Mouse (Mus musculus) ES-E14 (cell line): Measurements from ENCODE around the gene Slc2a2.

ENCODE experiments used
- CHD2 ChIP-seq: IDR thresholded peaks from 2 replicates; pipeline ENCODE4 v1.6.1; 2014; ENCODE audit warnings: mild to moderate bottlenecking, low read depth, low read length, inconsistent platforms
- HCFC1 ChIP-seq: IDR thresholded peaks from 2 replicates; pipeline ENCODE4 v1.6.1; 2012; ENCODE audit warnings: low read length, inconsistent platforms, borderline replicate concordance; ENCODE audit not compliant: insufficient read depth
- MAFK ChIP-seq: IDR thresholded peaks from 2 replicates; pipeline ENCODE4 v1.6.1; 2014; ENCODE audit warnings: mild to moderate bottlenecking, low read depth, low read length, inconsistent platforms; ENCODE audit not compliant: insufficient read depth
- ZC3H11A ChIP-seq: IDR thresholded peaks from 2 replicates; pipeline ENCODE4 v1.6.1; 2012; ENCODE audit warnings: low read depth, mild to moderate bottlenecking, inconsistent platforms, low read length, borderline replicate concordance
- ZNF384 ChIP-seq: IDR thresholded peaks from 2 replicates; pipeline ENCODE4 v1.6.1; 2012; ENCODE audit warnings: low read depth, low read length, inconsistent platforms

GRCm38 (mm10) chr3:28658349-28658748, 39.4 kb upstream of the Slc2a2 start:
- TF ChIP-seq CHD2 = no peak
- TF ChIP-seq MAFK = no peak
- no peak for TF ChIP-seq HCFC1
- TF ChIP-seq ZNF384 = no peak
- no peak for TF ChIP-seq ZC3H11A
